Mouse (Mus musculus) left cerebral cortex, postnatal 36 days (tissue): ENCODE data around the gene Fmnl2. TPM values are rescaled to one million over a fixed set of nuclear protein-coding genes. Genes with fewer than 3 reads are reported as not detected.

Source experiments
- DNase-seq, 2 experiments: peaks; one replicate each; pipeline ENCODE4 v3.0.0; 2021 to 2022; ENCODE audit warnings: low spot score in 2 of 2, mixed read lengths in 1 of 2
- intact Hi-C: fragments of 180-260 bp; cut with DNase I; formaldehyde crosslinking; loops from one replicate; pipeline ENCODE4 v1.15.1; 2025
- total RNA-seq, 2 experiments: library from RNA; stranded (reverse); gene quantifications; 2 replicates each; pipeline ENCODE4 v1.2.3; 2021

The Fmnl2 gene
- total RNA-seq, 2 experiments from 2014 or later = 39.4 to 43.9 TPM

DNA sequence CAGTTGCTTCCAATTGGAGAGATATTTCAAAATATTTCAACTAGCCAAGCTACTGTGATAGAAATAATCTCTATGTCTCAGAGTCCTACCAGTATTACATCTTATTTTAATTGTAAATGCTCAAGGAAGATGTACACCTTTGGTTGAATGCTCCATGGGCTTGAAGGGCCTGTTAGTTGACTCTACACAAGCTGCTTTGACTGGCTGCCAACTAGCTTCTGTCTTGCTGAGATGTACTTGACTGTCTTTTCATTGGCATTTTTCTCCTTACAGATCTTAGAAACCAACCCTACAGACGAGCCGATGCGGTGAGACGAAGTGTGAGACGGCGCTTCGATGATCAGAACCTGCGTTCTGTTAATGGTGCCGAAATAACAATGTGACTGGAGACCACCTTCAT lies 273.9 kb downstream of the Fmnl2 start:
- DNase-seq = no peak
- intact Hi-C loops = no loop called here

DNA sequence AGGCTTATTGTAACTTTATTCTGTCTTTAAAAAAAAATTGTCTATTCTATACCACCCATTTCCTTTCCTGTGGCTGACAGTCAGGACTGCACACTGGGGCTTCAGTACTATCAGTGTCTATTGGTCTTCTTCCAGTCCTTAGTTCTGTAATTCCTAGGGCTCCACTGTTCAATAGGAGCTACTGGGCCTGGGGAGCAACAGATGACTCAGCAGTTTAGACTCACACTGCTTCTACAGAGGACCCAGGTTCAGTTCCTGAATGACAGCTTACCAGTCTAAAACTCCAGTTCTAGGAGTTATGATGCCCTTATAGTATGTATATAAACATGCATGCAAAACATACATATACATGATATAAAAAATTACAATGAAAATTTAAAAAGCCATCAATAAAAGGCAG lies 289.2 kb downstream of the Fmnl2 start:
- intact Hi-C loops = no loop called here
- DNase-seq = no peak

DNA sequence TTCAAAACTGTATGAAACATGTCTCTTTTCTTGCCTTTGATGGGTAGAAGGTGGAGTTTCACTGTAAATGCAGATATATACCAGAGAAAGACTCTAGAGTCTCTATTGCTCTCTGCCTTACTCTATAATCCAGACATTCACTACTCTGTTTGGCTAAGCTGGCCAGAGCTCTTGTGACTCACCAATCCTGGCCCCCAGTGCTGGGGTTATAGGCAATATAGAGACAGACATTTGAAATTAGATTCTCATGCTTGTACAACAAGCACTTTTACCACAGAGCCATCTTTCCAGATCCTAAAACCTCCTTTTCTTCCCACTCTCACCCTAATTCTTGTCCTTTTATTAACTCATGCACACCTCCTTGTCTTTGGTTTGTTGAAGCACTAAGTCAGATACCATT lies 316.3 kb downstream of the Fmnl2 start:
- intact Hi-C loops = no loop called here
- DNase-seq = no peak

DNA sequence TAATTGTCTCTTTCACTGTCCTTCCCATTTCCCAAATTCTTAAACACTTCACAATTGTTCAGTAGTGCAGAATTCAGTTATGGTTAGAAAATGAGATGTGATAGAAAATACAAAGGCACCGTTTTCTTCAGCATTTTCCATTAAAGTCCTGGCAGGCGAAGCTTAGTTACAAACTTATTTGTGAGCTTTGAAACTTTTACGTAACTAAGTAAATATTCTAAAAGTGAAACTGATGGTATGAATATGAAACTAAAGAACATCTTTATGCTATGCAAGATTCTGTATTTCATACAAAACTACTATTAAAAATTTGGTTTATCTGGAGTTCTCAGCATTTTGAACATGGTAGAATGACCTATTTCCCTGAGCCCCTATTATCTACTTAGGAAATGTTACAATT lies 321.3 kb downstream of the Fmnl2 start:
- intact Hi-C loops = no loop called here
- DNase-seq = no peak

DNA sequence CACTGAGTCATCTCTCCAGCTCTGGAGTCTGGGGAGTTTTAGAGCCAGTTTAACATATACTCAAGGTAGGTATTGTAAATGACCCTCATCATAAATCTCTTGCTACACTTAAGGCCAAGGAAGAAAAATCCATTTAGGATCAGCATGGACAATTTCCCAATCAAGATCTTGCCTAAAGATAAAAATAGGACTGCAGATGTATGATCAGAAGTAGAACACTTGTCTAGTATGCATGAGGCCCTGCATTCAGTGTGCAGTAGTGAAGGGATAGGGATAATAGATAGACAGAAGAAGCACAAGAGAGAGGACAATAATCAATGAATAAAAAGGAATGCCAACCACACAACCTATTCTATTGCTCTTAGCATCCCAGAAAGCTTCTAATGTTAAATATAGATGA lies 322.2 kb downstream of the Fmnl2 start:
- intact Hi-C loops = no loop called here
- DNase-seq = no peak

Other genes starting within 250 kb of the Fmnl2 start
- 100 to 1,000 TPM; 166 to 195 TPM for gene Cacnb4, start 181.0 kb upstream of the Fmnl2 start, total RNA-seq
- gene Stam2, start 115.6 kb upstream of the Fmnl2 start, total RNA-seq = 10 to 100 TPM; 24.7 to 25.4 TPM